Mouse (Mus musculus) heart, embryonic 11.5 days (tissue): ENCODE results near the gene Crabp1. TPM values are rescaled to one million over a fixed set of nuclear protein-coding genes. Genes with fewer than 3 reads are reported as not detected.

ENCODE experiments used
- ATAC-seq: fragments of 200-750 bp; cut with Nextera tagmentation; replicated peaks from 2 replicates; pipeline ENCODE4 v1.8.0; 2017; ENCODE audit warnings: moderate library complexity; ENCODE audit not compliant: insufficient number of reproducible peaks, low FRiP score, low TSS enrichment
- H3K27ac ChIP-seq: fragments of 300-500 bp; sonication (generic); 2 replicates; pipeline ENCODE4 v1.5.1; 2014; ENCODE audit warnings: mild to moderate bottlenecking, low read depth, low read length
- H3K27me3 ChIP-seq: fragments of 300-500 bp; sonication (generic); 2 replicates; pipeline ENCODE4 v1.6.1; 2014; ENCODE audit warnings: mild to moderate bottlenecking, low read length, mixed read lengths; ENCODE audit not compliant: control insufficient read depth, insufficient read depth
- H3K36me3 ChIP-seq: fragments of 300-500 bp; sonication (generic); 2 replicates; pipeline ENCODE4 v1.6.1; 2014; ENCODE audit warnings: mild to moderate bottlenecking, low read length, moderate library complexity, mixed read lengths; ENCODE audit not compliant: control insufficient read depth, insufficient read depth
- H3K4me1 ChIP-seq: fragments of 300-500 bp; sonication (generic); 2 replicates; pipeline ENCODE4 v1.6.1; 2014; ENCODE audit warnings: low read length; ENCODE audit not compliant: control insufficient read depth, insufficient read depth
- H3K4me2 ChIP-seq: fragments of 300-500 bp; sonication (generic); 2 replicates; pipeline ENCODE4 v1.6.1; 2014; ENCODE audit warnings: mild to moderate bottlenecking, moderate library complexity
- H3K4me3 ChIP-seq: fragments of 300-500 bp; sonication (generic); 2 replicates; pipeline ENCODE4 v1.5.1; 2014; ENCODE audit warnings: low read depth, low read length
- H3K9ac ChIP-seq: fragments of 300-500 bp; sonication (generic); 2 replicates; pipeline ENCODE4 v1.6.1; 2014; ENCODE audit warnings: mild to moderate bottlenecking, low read depth, low read length, moderate library complexity
- H3K9me3 ChIP-seq: fragments of 300-500 bp; sonication (generic); replicated peaks from 2 replicates; pipeline ENCODE4 v1.6.1; 2016; ENCODE audit warnings: low read length; ENCODE audit not compliant: control insufficient read depth
- WGBS: fragments of 180-500 bp; shearing (Covaris S2); extraction: QIAGEN DNeasy Blood & Tissue Kit; methylation state at CpG from one replicate; pipeline ENCODE4 v1.1.7; 2014; ENCODE audit not compliant: insufficient replicate concordance; 5-methylcytosine and 5-hydroxymethylcytosine counted together
- polyA plus RNA-seq: library from polyadenylated mRNA; unstranded; fragments of >200 nt; fragmentation: Nextera tagmentation; extraction: Ambion mirVana; gene quantifications from 2 replicates; pipeline ENCODE4 v1.2.1, GENCODE M21; 2014

Gene Crabp1
- 50.3 and 56.9 TPM in 2 replicates for polyA plus RNA-seq

DNA sequence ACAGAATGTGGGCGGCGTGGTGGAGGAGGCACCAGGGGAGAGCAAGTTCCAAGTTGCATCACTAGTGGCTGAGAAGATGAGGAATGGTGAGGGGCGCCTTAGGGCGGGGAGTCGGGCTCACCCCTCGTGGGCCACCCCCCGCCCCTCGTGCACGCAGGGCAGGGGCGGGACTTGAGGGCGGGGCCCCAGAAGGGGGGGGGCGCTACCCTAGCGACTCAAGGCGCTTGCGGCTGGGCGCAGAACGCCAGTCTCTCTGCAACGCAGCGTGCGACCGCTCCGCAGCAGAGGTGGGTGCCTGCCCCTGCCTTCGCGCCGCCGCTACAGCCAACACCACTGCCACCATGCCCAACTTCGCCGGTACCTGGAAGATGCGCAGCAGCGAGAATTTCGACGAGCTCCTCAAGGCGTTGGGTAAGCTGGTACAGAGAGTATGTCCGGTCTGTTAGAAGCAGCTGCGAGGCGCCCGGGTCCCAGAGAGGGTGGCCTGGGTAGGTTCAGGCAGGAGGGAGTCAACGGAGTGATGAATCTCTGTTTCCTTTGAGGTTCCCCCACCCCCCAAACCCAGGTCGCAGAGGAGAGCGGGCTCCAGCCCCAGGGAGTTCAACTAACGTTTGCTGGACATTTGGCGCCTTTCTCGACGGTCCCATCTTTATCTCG lies at the start of gene Crabp1:
Gene Crabp1, plus strand, starts transcription at position 188 of the 657 bp plus-strand sequence.
- H3K4me3 ChIP-seq, result peak within 1 kb of the TSS; percentile 43
- H3K27me3 ChIP-seq, result peaks cover 68% of the 10 kb centered on the region
- no peaks in the 10 kb centered on the region for H3K9me3 ChIP-seq
- peaks cover 21% of the 10 kb centered on the region for H3K4me1 ChIP-seq
- no peaks in the 10 kb centered on the region for H3K36me3 ChIP-seq
- ATAC-seq, result no peak
- H3K27ac ChIP-seq, result no peak within 1 kb of the TSS
- 0 out of 2 replicates have a peak within 1 kb of the TSS, but pooled peaks have one; percentile 8 for H3K9ac ChIP-seq
- peak within 1 kb of the TSS; percentile 83 for H3K4me2 ChIP-seq
- WGBS, result 2% methylated on average over 41 of the region's 45 CpGs

DNA sequence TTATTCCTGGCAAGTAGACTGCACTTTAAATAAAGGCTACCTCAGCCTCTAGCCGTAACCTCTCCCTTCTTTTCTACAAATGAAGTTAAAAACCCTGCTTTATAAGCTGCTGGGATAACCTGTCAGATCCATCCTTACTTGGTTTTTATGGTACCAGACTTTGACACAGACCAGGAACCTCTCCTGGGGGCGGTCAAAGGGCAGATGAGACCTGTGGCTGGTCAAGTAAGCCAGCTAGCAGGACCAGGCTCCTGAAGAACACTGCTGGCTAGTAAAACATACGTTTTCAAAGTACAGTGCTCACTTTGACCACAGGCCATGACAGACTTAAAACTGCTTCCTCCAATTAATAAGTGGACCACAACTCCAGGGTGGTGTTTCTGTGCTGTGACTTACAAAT lies 48.8 kb upstream of the Crabp1 start:
- WGBS, result 91% methylated on average over 3 of the region's 3 CpGs
- no peaks in the 10 kb centered on the region for H3K9me3 ChIP-seq
- no peak for ATAC-seq
- no peaks in the 10 kb centered on the region for H3K27me3 ChIP-seq
- peaks cover 40% of the 10 kb centered on the region for H3K36me3 ChIP-seq
- H3K4me3 ChIP-seq, result no peak overlapping the region
- H3K27ac ChIP-seq, result no peak overlapping the region
- H3K9ac ChIP-seq, result no peak overlapping the region
- H3K4me1 ChIP-seq, result no peaks in the 10 kb centered on the region
- H3K4me2 ChIP-seq, result no peak overlapping the region

DNA sequence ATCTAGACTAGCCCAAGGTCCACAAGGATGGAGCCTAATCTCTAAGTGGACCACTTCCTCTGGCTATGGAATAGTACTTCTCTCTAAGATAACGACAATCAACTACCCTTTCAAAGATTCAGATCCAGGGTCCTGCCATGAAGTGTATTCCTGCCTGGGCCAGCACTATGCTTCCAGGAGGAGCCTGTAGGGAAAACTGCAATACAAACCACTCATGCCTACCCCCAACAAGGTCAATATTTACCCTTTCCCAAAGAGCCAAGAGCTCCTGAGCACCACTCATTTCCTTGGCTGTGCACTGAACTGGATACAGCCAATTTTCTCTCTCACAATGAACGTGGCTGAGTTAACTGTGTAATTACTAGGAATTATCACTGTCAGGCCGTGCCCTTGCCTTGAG lies 47.0 kb upstream of the Crabp1 start:
- H3K4me3 ChIP-seq, result no peak overlapping the region
- no peaks in the 10 kb centered on the region for H3K9me3 ChIP-seq
- WGBS, result 86% methylated on average over 3 of the region's 3 CpGs
- no peak overlapping the region for H3K9ac ChIP-seq
- no peaks in the 10 kb centered on the region for H3K4me1 ChIP-seq
- no peak overlapping the region for H3K27ac ChIP-seq
- H3K27me3 ChIP-seq, result no peaks in the 10 kb centered on the region
- H3K4me2 ChIP-seq, result no peak overlapping the region
- H3K36me3 ChIP-seq, result peaks cover 44% of the 10 kb centered on the region
- no peak for ATAC-seq

DNA sequence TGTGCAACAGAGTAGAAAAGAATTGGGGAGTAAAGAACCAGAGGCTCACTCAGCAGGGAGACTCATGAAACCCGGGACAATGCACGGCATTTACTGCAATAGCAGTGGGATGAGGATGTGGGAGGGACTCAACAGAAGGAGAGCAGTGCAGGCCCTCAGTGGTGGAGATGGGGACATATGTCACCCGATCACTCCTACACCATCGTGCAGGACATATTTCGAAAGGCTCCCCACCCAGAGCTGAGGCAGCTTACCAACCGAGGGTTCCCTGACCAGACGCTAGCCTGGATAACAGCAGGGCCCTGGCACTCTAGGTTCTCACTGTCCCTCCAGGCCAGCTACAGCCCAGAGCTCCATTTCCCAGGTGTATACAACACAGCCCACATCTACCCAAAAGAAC lies 42.4 kb upstream of the Crabp1 start:
- no peaks in the 10 kb centered on the region for H3K27me3 ChIP-seq
- 85% methylated on average over 7 of the region's 7 CpGs for WGBS
- no peaks in the 10 kb centered on the region for H3K9me3 ChIP-seq
- no peak for ATAC-seq
- H3K4me1 ChIP-seq, result no peaks in the 10 kb centered on the region
- no peak overlapping the region for H3K27ac ChIP-seq
- H3K4me2 ChIP-seq, result no peak overlapping the region
- H3K9ac ChIP-seq, result no peak overlapping the region
- H3K36me3 ChIP-seq, result peaks cover 36% of the 10 kb centered on the region
- no peak overlapping the region for H3K4me3 ChIP-seq

DNA sequence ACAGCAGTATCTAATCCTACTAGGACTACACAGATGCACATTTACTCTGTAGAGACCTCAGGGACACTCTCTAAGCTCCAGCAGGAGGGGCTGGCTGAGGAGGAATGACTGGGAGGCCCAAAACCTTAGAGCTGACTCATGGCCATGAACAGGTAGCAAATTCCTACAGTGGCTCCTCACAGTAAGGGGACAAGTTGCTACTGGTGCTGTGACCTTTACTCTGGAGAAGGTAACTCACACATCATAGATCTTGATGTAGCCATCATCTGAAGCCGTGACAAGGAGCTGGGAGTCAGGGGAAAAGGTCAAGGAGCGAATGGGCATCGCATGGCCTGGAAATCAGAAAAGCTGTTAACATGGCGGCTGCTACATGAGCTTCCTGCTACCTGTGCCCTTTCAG lies 42.0 kb upstream of the Crabp1 start:
- Histone ChIP-seq H3K27ac (no peak overlapping the region), H3K27me3 (no peaks in the 10 kb centered on the region), H3K4me1 (no peaks in the 10 kb centered on the region), H3K4me3 (no peak overlapping the region), H3K36me3 (peaks cover 40% of the 10 kb centered on the region), H3K9me3 (no peaks in the 10 kb centered on the region), H3K4me2 (no peak overlapping the region), H3K9ac (no peak overlapping the region)
- 86% methylated on average over 4 of the region's 4 CpGs for WGBS
- ATAC-seq, result no peak

DNA sequence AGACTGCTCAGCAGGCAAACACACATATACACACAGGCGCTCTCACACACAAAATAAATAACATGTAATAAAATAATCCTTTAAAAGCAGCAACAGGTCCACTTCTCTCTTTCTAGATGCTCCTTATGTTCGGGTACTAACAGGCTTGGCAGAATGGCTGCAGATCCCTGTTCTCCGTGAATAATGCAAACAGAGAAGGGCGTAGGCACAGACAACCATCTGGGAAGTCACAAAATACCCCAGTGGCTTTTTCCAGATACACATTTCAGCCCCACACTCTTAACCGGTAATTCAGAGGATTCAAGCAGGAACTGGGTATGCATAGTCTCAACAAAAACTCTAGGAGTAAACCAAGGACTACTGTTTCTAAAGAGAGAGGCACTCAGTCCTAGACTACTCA lies 38.2 kb upstream of the Crabp1 start:
- Histone ChIP-seq H3K4me1 (no peaks in the 10 kb centered on the region), H3K4me2 (no peak overlapping the region), H3K4me3 (no peak overlapping the region), H3K9me3 (no peaks in the 10 kb centered on the region), H3K27me3 (no peaks in the 10 kb centered on the region), H3K27ac (no peak overlapping the region), H3K9ac (no peak overlapping the region), H3K36me3 (peaks cover 33% of the 10 kb centered on the region)
- 80% methylated on average over 5 of the region's 5 CpGs for WGBS
- ATAC-seq, result no peak

DNA sequence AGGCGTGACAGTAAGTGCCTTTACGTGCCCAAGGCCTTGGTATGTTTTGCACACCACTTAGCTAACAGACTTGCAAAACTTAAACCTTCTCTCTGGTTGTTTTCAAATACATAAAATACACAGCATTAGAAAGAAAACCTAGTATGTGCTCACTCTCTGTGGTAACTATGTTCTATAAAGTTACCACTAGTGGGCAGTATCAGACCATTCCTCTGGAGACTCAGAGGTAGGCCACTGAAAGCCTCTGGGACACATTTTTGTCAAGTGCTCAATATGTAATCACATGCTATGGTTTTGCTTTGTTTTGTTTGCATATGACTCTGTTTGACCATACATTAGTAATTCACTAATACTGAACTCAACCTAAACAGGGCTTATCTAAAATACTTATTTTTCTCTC lies 32.4 kb upstream of the Crabp1 start:
- Histone ChIP-seq H3K9ac (no peak overlapping the region), H3K4me2 (no peak overlapping the region), H3K9me3 (no peaks in the 10 kb centered on the region), H3K36me3 (peaks cover 12% of the 10 kb centered on the region), H3K27me3 (no peaks in the 10 kb centered on the region), H3K27ac (no peak overlapping the region), H3K4me3 (no peak overlapping the region), H3K4me1 (peaks cover 8% of the 10 kb centered on the region)
- WGBS, result 96% methylated on average over 2 of the region's 2 CpGs
- no peak for ATAC-seq

DNA sequence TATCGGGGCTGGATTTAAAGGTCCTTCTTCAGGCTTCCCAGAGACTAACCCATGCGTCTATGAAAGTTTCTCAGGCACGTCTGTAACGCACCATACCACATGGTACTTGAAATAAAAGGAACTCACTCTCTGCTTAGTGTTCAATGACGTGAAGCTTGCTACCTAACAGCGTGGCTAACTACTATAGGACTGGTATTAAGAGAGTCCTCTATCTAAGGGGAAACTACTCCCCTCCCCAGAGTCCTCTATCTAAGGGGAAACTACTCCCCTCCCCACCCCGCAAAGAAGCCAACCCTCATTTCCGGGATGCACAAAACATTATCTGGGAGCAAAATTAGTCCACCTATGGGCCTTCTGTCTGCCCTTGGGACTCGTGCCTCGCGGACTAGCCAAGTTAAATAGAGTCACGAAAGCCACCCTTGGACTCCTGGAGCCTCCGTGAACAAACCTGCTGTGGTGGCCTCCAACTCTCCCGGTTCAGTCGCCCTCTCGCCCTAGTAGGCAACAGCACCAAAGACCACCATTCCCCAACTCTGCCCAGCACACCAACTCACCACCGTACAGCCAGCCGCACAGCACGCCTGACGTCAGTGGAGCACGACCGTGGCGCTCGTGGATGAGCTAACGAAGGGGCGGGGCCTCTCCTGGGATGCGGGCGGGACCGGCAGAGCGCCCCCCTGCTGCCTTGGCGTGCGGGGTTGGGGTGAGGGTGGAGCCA lies 30.5 kb upstream of the Crabp1 start, which contains the start of gene Wdr61:
Gene Wdr61, minus strand, starts transcription at position 599 of the 718 bp plus-strand sequence.
- Histone ChIP-seq H3K4me3 (peak within 1 kb of the TSS; percentile 90), H3K27me3 (no peaks in the 10 kb centered on the region), H3K9me3 (no peaks in the 10 kb centered on the region), H3K4me2 (peak within 1 kb of the TSS; percentile 88), H3K36me3 (0 out of 2 replicates have a peak, but pooled peaks cover 3% of the 10 kb centered on the region), H3K9ac (peak within 1 kb of the TSS; percentile 94), H3K4me1 (peaks cover 8% of the 10 kb centered on the region), H3K27ac (peak within 1 kb of the TSS; percentile 71)
- peak; percentile 97 for ATAC-seq
- WGBS, result 1% methylated on average over 32 of the region's 32 CpGs
